ENCODE assay signal across 28 mouse cellular contexts in the genomic region with DNA sequence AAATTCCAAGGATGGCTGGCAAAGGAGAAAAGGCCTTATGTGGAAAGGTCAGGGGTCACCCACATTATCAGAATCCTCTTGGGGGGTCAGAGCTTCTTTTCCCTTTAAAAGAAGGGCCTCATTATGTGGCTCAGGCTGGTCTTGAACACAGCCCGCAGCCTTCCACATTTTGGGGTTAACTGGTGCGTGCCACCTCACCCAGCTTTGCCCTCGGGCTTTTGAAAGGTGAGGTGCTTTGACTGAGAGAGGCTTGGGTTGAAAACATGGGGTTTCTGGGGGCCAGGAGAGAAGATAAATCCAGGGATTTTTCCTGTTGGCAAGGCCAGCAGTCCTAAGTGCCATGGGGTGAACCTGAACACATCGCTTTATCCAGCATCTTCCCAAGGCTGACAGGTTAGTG. TPM values are rescaled to one million over a fixed set of nuclear protein-coding genes. Genes with fewer than 3 reads are reported as not detected.
DNase-seq lines count a peak whose midpoint lies in the region; ATAC-seq lines count a peak whose summit lies in the region.
"Had no signal": no experiment of that assay in that cellular context is flagged by ENCODE, and none has a peak within 500 bp of the region (broad histone marks: within the 10 kb centered on the region; RNA-seq: fewer than 3 reads in every experiment).

No protein-coding gene starts in this region.

- no peak overlapping the region for H3K4me3 ChIP-seq in heart, embryonic 11.5 days (ENCODE audit: low read depth, low read length)
- H3K4me3 ChIP-seq: embryonic facial prominence, embryonic 12.5 days; forebrain, embryonic 10.5 days; forebrain, embryonic 15.5 days; gastrocnemius, adult 2 months; heart, embryonic 12.5 days; hindbrain, embryonic 12.5 days; midbrain, embryonic 13.5 days; neural tube, embryonic 15.5 days; stomach, embryonic 15.5 days had no signal

- H3K4me1 ChIP-seq in heart, embryonic 11.5 days (ENCODE audit: control insufficient read depth, insufficient read depth, low read length) = peaks cover 7% of the 10 kb centered on the region
- H3K4me1 ChIP-seq: embryonic facial prominence, embryonic 12.5 days; forebrain, embryonic 10.5 days; forebrain, embryonic 15.5 days; midbrain, embryonic 13.5 days; neural tube, embryonic 15.5 days; stomach, embryonic 15.5 days had no signal

- ATAC-seq in heart, embryonic 11.5 days (replicated peaks; ENCODE audit: insufficient number of reproducible peaks, low FRiP score, low TSS enrichment) = no peak
- no peak for ATAC-seq in inflammation-experienced regulatory T-cells, adult 6 months
- ATAC-seq: forebrain, embryonic 15.5 days; midbrain, embryonic 13.5 days had no signal

- no peak overlapping the region for H3K27ac ChIP-seq in heart, embryonic 11.5 days (ENCODE audit: low read depth, low read length)
- H3K27ac ChIP-seq: embryonic facial prominence, embryonic 12.5 days; forebrain, embryonic 10.5 days; forebrain, embryonic 15.5 days; gastrocnemius, adult 2 months; hindbrain, embryonic 12.5 days; liver, embryonic 14.5 days; midbrain, embryonic 13.5 days; neural tube, embryonic 15.5 days; stomach, embryonic 15.5 days had no signal

- no peaks in the 10 kb centered on the region for H3K9me3 ChIP-seq in heart, embryonic 11.5 days (replicated peaks; ENCODE audit: control insufficient read depth, low read length)
- H3K9me3 ChIP-seq: midbrain, embryonic 13.5 days; stomach, embryonic 15.5 days had no signal

- H3K9ac ChIP-seq in heart, embryonic 11.5 days (ENCODE audit: low read depth, low read length) = no peak overlapping the region
- H3K9ac ChIP-seq: embryonic facial prominence, embryonic 12.5 days; forebrain, embryonic 15.5 days; heart, embryonic 12.5 days; hindbrain, embryonic 12.5 days; liver, embryonic 14.5 days; midbrain, embryonic 13.5 days; neural tube, embryonic 15.5 days; stomach, embryonic 15.5 days had no signal

- H3K4me2 ChIP-seq in heart, embryonic 11.5 days = no peak overlapping the region
- H3K4me2 ChIP-seq: embryonic facial prominence, embryonic 12.5 days; forebrain, embryonic 15.5 days; heart, embryonic 12.5 days; hindbrain, embryonic 12.5 days; midbrain, embryonic 13.5 days; neural tube, embryonic 15.5 days; stomach, embryonic 15.5 days had no signal

- 73% methylated on average over 4 of the region's 4 CpGs for WGBS in heart, embryonic 11.5 days (ENCODE audit: insufficient replicate concordance)

- peak; percentile 4 to 9 for DNase-seq in cerebellum, postnatal 25 days
- DNase-seq in cerebellum, adult 9-10 months = no peak
- DNase-seq in heart, postnatal 4 days = peak; percentile 2
- DNase-seq in urinary bladder, postnatal 4 days (ENCODE audit: low spot score in 2 of 2) = peak; percentile 15 to 54
- no peak for DNase-seq in urinary bladder, adult 2 months (ENCODE audit: low spot score)
- DNase-seq in thymus, postnatal 10 days (ENCODE audit: low spot score in 2 of 2) = no peak
- DNase-seq: embryo, embryonic 11 days; gastrocnemius, adult 2 months; kidney, adult 8-10 months; kidney, postnatal 14 days; layer of hippocampus, adult 9-11 months; liver; lung, adult 2 months; retina, postnatal 1 day; right cerebral cortex, postnatal 14 days; thymus, adult 18-20 months; thymus, postnatal 36 days had no signal

- H3K27me3 ChIP-seq in heart, embryonic 11.5 days (ENCODE audit: control insufficient read depth, insufficient read depth, low read length) = no peaks in the 10 kb centered on the region; the same call in 1 of the 2 replicates
- H3K27me3 ChIP-seq: embryonic facial prominence, embryonic 12.5 days; forebrain, embryonic 15.5 days; heart, embryonic 12.5 days; hindbrain, embryonic 12.5 days; midbrain, embryonic 13.5 days; neural tube, embryonic 15.5 days; stomach, embryonic 15.5 days had no signal

- H3K36me3 ChIP-seq in heart, embryonic 11.5 days (ENCODE audit: control insufficient read depth, insufficient read depth, low read length) = no peaks in the 10 kb centered on the region
- H3K36me3 ChIP-seq: embryonic facial prominence, embryonic 12.5 days; forebrain, embryonic 10.5 days; forebrain, embryonic 15.5 days; heart, embryonic 12.5 days; hindbrain, embryonic 12.5 days; midbrain, embryonic 13.5 days; neural tube, embryonic 15.5 days; stomach, embryonic 15.5 days had no signal

RNA-seq across cellular contexts. Expression of a gene that starts 15.5 kb away (rescaled TPM):
- total RNA-seq in heart, postnatal 4 days (2021) = under 1 TPM; 0.25 to 0.48 TPM
- polyA plus RNA-seq in heart, embryonic 11.5 days (2014; fragmentation: Nextera tagmentation; extraction: Ambion mirVana) = 0.50 and 0.56 TPM in 2 replicates
- 6.4 and 7.0 TPM in 2 replicates for polyA plus RNA-seq in urinary bladder, adult 2 months (2012; rRNA removed)
- 100 to 1,000 TPM in 2 of 3 experiments, 10 to 100 TPM in 1; 81.9 to 140 (median 126) TPM for polyA plus RNA-seq in inflammation-experienced regulatory T-cells, adult 6 months (2017; shearing (Covaris generic))

RNA-seq across cellular contexts. Expression of a gene that starts 50.5 kb away (rescaled TPM):
- total RNA-seq in heart, postnatal 4 days (2021) = 1 to 10 TPM in 1 of 2 experiments, under 1 TPM in 1; 0.76 to 1.3 TPM
- 0.49 and 1.8 TPM in 2 replicates for polyA plus RNA-seq in heart, embryonic 11.5 days (2014; fragmentation: Nextera tagmentation; extraction: Ambion mirVana)
- 5.0 and 5.7 TPM in 2 replicates for polyA plus RNA-seq in urinary bladder, adult 2 months (2012; rRNA removed)
- polyA plus RNA-seq in inflammation-experienced regulatory T-cells, adult 6 months (2017; shearing (Covaris generic)) = 10 to 100 TPM; 19.2 to 34.4 (median 32.0) TPM

Comparison
In these comparisons a context has a peak if more than half of its experiments do, and no peak if none do; other contexts are left out.
1. DNase-seq: peak in cerebellum, postnatal 25 days (2 of 2), heart, postnatal 4 days (single experiment) and urinary bladder, postnatal 4 days (2 of 2); none in cerebellum, adult 9-10 months (single experiment), urinary bladder, adult 2 months (single experiment) and thymus, postnatal 10 days (0 of 2).
2. RNA of a gene that starts 15.5 kb away (polyA plus RNA-seq): 81.9 to 140 TPM in inflammation-experienced regulatory T-cells, adult 6 months; 6.4 to 7.0 TPM in urinary bladder, adult 2 months and 0.50 to 0.56 TPM in heart, embryonic 11.5 days; every median in the first group is over 10 times any median in the second.